ENCODE assay signal across 12 mouse cellular contexts in the genomic region with DNA sequence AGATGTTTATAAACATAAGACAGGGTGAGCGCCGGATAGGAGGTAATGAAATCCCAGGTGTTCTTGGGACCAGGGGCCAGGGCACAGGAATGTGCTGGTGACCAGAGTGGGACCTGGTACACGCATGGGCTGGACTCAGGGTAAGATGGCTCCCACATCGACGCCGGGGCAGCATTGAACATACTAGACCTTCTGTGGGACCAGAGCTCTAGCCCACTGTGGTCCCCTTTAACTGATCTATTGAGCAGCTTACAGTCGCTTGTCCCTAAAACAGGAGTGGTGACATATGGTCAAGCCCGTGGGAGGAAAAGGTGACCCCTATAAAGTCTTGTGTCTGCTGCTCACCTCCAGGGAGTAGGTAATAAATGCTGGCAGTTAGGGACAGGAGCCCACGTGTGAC.
DNase-seq lines count a peak whose midpoint lies in the region; ATAC-seq and TF ChIP-seq lines count a peak whose summit lies in the region.
"Had no signal": no experiment of that assay in that cellular context is flagged by ENCODE, and none has a peak within 500 bp of the region (broad histone marks: within the 10 kb centered on the region; RNA-seq: fewer than 3 reads in every experiment).

No protein-coding gene starts in this region.

- WGBS in intestine, embryonic 14.5 days = 75% methylated on average over 9 of the region's 9 CpGs
- WGBS in intestine, postnatal 0 days = 86% methylated on average over 9 of the region's 9 CpGs
- 96% methylated on average over 9 of the region's 9 CpGs for WGBS in forebrain, embryonic 15.5 days
- WGBS in limb, embryonic 13.5 days = 70% methylated on average over 9 of the region's 9 CpGs

- H3K9me3 ChIP-seq in intestine, embryonic 14.5 days (ENCODE audit: control insufficient read depth, low read length) = no peaks in the 10 kb centered on the region
- H3K9me3 ChIP-seq in intestine, postnatal 0 days (ENCODE audit: control insufficient read depth) = no peaks in the 10 kb centered on the region
- H3K9me3 ChIP-seq in forebrain, embryonic 15.5 days = no peaks in the 10 kb centered on the region
- H3K9me3 ChIP-seq in limb, embryonic 13.5 days = no peaks in the 10 kb centered on the region

- peaks cover 10% of the 10 kb centered on the region for H3K4me1 ChIP-seq in intestine, embryonic 14.5 days (replicated peaks; ENCODE audit: control insufficient read depth, insufficient read depth, low read length)
- H3K4me1 ChIP-seq in intestine, postnatal 0 days (replicated peaks; ENCODE audit: control insufficient read depth, insufficient read depth, low read length) = no peaks in the 10 kb centered on the region
- peaks cover 16% of the 10 kb centered on the region for H3K4me1 ChIP-seq in brown adipose tissue, adult 24 weeks (ENCODE audit: control insufficient read depth, insufficient read depth, insufficient read length, low read length)
- peaks cover 35% of the 10 kb centered on the region for H3K4me1 ChIP-seq in forebrain, embryonic 15.5 days
- peaks cover 51% of the 10 kb centered on the region for H3K4me1 ChIP-seq in limb, embryonic 13.5 days

- DNase-seq in intestine, embryonic 14.5 days (ENCODE audit: low spot score) = no peak
- no peak for DNase-seq in cerebellum, postnatal 36 days
- DNase-seq in adrenal gland, postnatal 25 days = no peak
- DNase-seq: cerebellum, adult 18-20 months; left cerebral cortex, postnatal 4 days; right cerebral cortex, postnatal 14 days had no signal

- H3K27me3 ChIP-seq in intestine, embryonic 14.5 days (replicated peaks; ENCODE audit: control insufficient read depth, insufficient read depth, low read length) = no peaks in the 10 kb centered on the region
- H3K27me3 ChIP-seq in intestine, postnatal 0 days (replicated peaks; ENCODE audit: control insufficient read depth, insufficient read depth, low read length) = no peaks in the 10 kb centered on the region
- H3K27me3 ChIP-seq in forebrain, embryonic 15.5 days = no peaks in the 10 kb centered on the region
- H3K27me3 ChIP-seq in limb, embryonic 13.5 days = no peaks in the 10 kb centered on the region

- H3K4me2 ChIP-seq in intestine, embryonic 14.5 days (ENCODE audit: low read length) = peak overlapping the region; percentile 27
- no peak overlapping the region; the same call in 1 of the 2 replicates for H3K4me2 ChIP-seq in intestine, postnatal 0 days (replicated peaks; ENCODE audit: low read depth)
- no peak overlapping the region for H3K4me2 ChIP-seq in forebrain, embryonic 15.5 days (replicated peaks)
- H3K4me2 ChIP-seq in limb, embryonic 13.5 days (replicated peaks) = 0 out of 2 replicates have a peak overlapping the region, but pooled peaks have one; percentile 11

- 0 out of 2 replicates have a peak overlapping the region, but pooled peaks have one; percentile 3 for H3K4me3 ChIP-seq in intestine, embryonic 14.5 days (ENCODE audit: low read depth, low read length)
- H3K4me3 ChIP-seq in intestine, postnatal 0 days (ENCODE audit: low read depth, low read length) = no peak overlapping the region
- H3K4me3 ChIP-seq in brown adipose tissue, adult 24 weeks (ENCODE audit: insufficient read depth, low read depth, low read length) = peak overlapping the region; percentile 59
- H3K4me3 ChIP-seq in forebrain, embryonic 15.5 days = no peak overlapping the region
- H3K4me3 ChIP-seq in limb, embryonic 13.5 days = no peak overlapping the region
- H3K4me3 ChIP-seq: erythroblast, embryonic 14.5 days had no signal

- no peak overlapping the region for H3K27ac ChIP-seq in intestine, embryonic 14.5 days (ENCODE audit: low read depth)
- no peak overlapping the region; the same call in 1 of the 2 replicates for H3K27ac ChIP-seq in intestine, postnatal 0 days (ENCODE audit: low read depth, low read length)
- H3K27ac ChIP-seq in brown adipose tissue, adult 24 weeks (replicated peaks; ENCODE audit: low read depth, low read length) = peak overlapping the region; percentile 96
- peak overlapping the region; percentile 17; the same call in 1 of the 2 replicates for H3K27ac ChIP-seq in forebrain, embryonic 15.5 days (replicated peaks)
- no peak overlapping the region for H3K27ac ChIP-seq in limb, embryonic 13.5 days

- no peaks in the 10 kb centered on the region for H3K36me3 ChIP-seq in intestine, embryonic 14.5 days (ENCODE audit: control insufficient read depth, insufficient read depth, low read length)
- no peaks in the 10 kb centered on the region for H3K36me3 ChIP-seq in intestine, postnatal 0 days (ENCODE audit: control insufficient read depth, insufficient read depth)
- H3K36me3 ChIP-seq in forebrain, embryonic 15.5 days = no peaks in the 10 kb centered on the region
- no peaks in the 10 kb centered on the region for H3K36me3 ChIP-seq in limb, embryonic 13.5 days

- ATAC-seq in intestine, embryonic 14.5 days (replicated peaks; ENCODE audit: low FRiP score, low TSS enrichment, low read depth) = no peak
- no peak for ATAC-seq in intestine, postnatal 0 days
- ATAC-seq in forebrain, embryonic 15.5 days (replicated peaks) = no peak
- ATAC-seq in limb, embryonic 13.5 days (ENCODE audit: low FRiP score, low read depth) = no peak
- ATAC-seq in activated CD4-positive, CD25-positive, alpha-beta regulatory T cell, adult 4 months = no peak

- TF ChIP-seq CTCF in intestine, postnatal 0 days (IDR thresholded peaks at IDR 0.05; ENCODE audit: low read depth) = no peak

- H3K9ac ChIP-seq in intestine, embryonic 14.5 days (ENCODE audit: low read length) = no peak overlapping the region
- H3K9ac ChIP-seq in intestine, postnatal 0 days (ENCODE audit: low read depth, low read length) = no peak overlapping the region
- no peak overlapping the region for H3K9ac ChIP-seq in forebrain, embryonic 15.5 days (replicated peaks)
- H3K9ac ChIP-seq in limb, embryonic 13.5 days = no peak overlapping the region

Comparison
In these comparisons a context has a peak if more than half of its experiments do, and no peak if none do; other contexts are left out.
1. H3K4me2 ChIP-seq: peak in intestine, embryonic 14.5 days (single experiment) and limb, embryonic 13.5 days (single experiment); none in intestine, postnatal 0 days (single experiment) and forebrain, embryonic 15.5 days (single experiment).
2. H3K4me3 ChIP-seq: peak in intestine, embryonic 14.5 days (single experiment) and brown adipose tissue, adult 24 weeks (single experiment); none in intestine, postnatal 0 days (single experiment), forebrain, embryonic 15.5 days (single experiment) and limb, embryonic 13.5 days (single experiment).
3. H3K27ac ChIP-seq: peak in brown adipose tissue, adult 24 weeks (single experiment) and forebrain, embryonic 15.5 days (single experiment); none in intestine, embryonic 14.5 days (single experiment), intestine, postnatal 0 days (single experiment) and limb, embryonic 13.5 days (single experiment).